Mouse (Mus musculus) midbrain, embryonic 11.5 days (tissue): Measurements from ENCODE around the gene Ccm2l. TPM values are rescaled to one million over a fixed set of nuclear protein-coding genes. Genes with fewer than 3 reads are reported as not detected.

ENCODE experiments used
- ATAC-seq: fragments of 200-750 bp; cut with Nextera tagmentation; 2 replicates; pipeline ENCODE4 v1.8.0; 2017; ENCODE audit warnings: moderate TSS enrichment, moderate library complexity; ENCODE audit not compliant: low FRiP score
- DNase-seq: peaks from one replicate; pipeline ENCODE4 v3.0.0; 2015; ENCODE audit warnings: low spot score; ENCODE audit errors: missing footprints
- H3K27ac ChIP-seq: fragments of 300-500 bp; sonication (generic); 2 replicates; pipeline ENCODE4 v1.5.1; 2014; ENCODE audit warnings: low read depth, low read length
- H3K27me3 ChIP-seq: fragments of 300-500 bp; sonication (generic); 2 replicates; pipeline ENCODE4 v1.6.1; 2014; ENCODE audit warnings: mild to moderate bottlenecking, low read length, moderate library complexity, mixed read lengths; ENCODE audit not compliant: control insufficient read depth, insufficient read depth
- H3K36me3 ChIP-seq: fragments of 300-500 bp; sonication (generic); 2 replicates; pipeline ENCODE4 v1.6.1; 2014; ENCODE audit warnings: mild to moderate bottlenecking, low read length, moderate library complexity, mixed read lengths; ENCODE audit not compliant: control insufficient read depth, insufficient read depth
- H3K4me1 ChIP-seq: fragments of 300-500 bp; sonication (generic); 2 replicates; pipeline ENCODE4 v1.6.1; 2014; ENCODE audit warnings: low read length; ENCODE audit not compliant: control insufficient read depth, insufficient read depth
- H3K4me2 ChIP-seq: fragments of 300-500 bp; sonication (generic); 2 replicates; pipeline ENCODE4 v1.6.1; 2014; ENCODE audit warnings: mild to moderate bottlenecking, moderate library complexity
- H3K4me3 ChIP-seq: fragments of 300-500 bp; sonication (generic); 2 replicates; pipeline ENCODE4 v1.5.1; 2014; ENCODE audit warnings: low read depth, low read length
- H3K9ac ChIP-seq: fragments of 300-500 bp; sonication (generic); 2 replicates; pipeline ENCODE4 v1.6.1; 2014; ENCODE audit warnings: low read length
- H3K9me3 ChIP-seq: fragments of 300-500 bp; sonication (generic); 2 replicates; pipeline ENCODE4 v1.6.1; 2016; ENCODE audit warnings: low read length; ENCODE audit not compliant: control insufficient read depth
- WGBS: fragments of 180-500 bp; shearing (Covaris S2); extraction: QIAGEN DNeasy Blood & Tissue Kit; methylation state at CpG from one replicate; pipeline ENCODE4 v1.1.7; 2014; 5-methylcytosine and 5-hydroxymethylcytosine counted together
- polyA plus RNA-seq: library from polyadenylated mRNA; unstranded; fragments of >200 nt; fragmentation: Nextera tagmentation; extraction: Ambion mirVana; gene quantifications from 2 replicates; pipeline ENCODE4 v1.2.1, GENCODE M21; 2014

Ccm2l gene
- 1.2 and 2.1 TPM in 2 replicates for polyA plus RNA-seq

DNA sequence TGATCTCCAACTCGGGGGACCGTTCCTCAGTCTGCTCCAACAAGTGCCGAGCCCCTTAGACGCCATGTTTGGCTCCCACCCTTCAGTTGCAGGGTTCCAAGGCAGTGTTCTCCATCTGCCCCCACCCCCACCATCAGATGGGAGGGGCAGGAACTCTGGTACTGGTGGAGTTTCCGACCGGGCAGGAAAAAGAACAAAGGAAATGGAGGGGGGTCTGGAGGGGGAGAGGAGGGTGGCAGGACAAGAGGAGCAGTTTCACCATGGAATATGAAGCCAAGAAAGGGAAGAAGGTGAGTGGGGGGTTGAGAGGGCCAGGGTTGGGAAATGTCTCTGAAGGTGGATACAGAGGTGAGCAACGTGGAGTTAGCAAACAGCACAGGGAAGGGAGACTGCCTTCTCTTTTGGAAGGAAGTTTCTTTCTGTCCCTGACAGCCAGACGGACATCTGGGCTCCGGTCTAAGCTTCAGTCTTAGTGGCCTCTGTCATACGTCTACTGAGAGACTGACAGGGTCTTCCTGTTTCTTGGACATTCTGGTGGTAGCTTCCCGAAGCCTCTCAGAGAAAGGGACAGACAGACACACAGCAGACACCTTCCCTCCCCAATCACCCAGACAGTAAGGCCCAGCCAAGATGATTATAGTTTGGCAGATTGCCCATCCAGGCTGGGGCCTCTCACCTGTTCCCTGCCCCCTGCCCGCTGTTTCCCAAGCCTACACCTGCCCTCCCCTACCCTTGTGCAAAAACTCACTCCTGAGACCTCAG, at the start of gene Ccm2l:
TSS of gene Ccm2l (plus strand) at position 209 of the 762 bp plus-strand sequence.
- ATAC-seq: no peak
- H3K4me3 ChIP-seq: no peak within 1 kb of the TSS
- H3K4me2 ChIP-seq: no peak within 1 kb of the TSS
- peaks cover 9% of the 10 kb centered on the region for H3K27me3 ChIP-seq
- DNase-seq: no peak
- 54% methylated on average over 12 of the region's 12 CpGs for WGBS
- H3K9ac ChIP-seq: no peak within 1 kb of the TSS
- no peak within 1 kb of the TSS for H3K27ac ChIP-seq
- H3K4me1 ChIP-seq: no peaks in the 10 kb centered on the region
- no peaks in the 10 kb centered on the region for H3K36me3 ChIP-seq
- no peaks in the 10 kb centered on the region for H3K9me3 ChIP-seq

GRCm38 (mm10) chr2:153016786-153017185, 49.0 kb upstream of the Ccm2l start:
- DNase-seq: no peak
- ATAC-seq: no peak
- Histone ChIP-seq H3K9ac (no peak overlapping the region), H3K27me3 (no peaks in the 10 kb centered on the region), H3K4me2 (no peak overlapping the region), H3K36me3 (peaks cover 5% of the 10 kb centered on the region; the same call in 1 of the 2 replicates), H3K4me1 (peaks cover 6% of the 10 kb centered on the region), H3K9me3 (no peaks in the 10 kb centered on the region), H3K4me3 (no peak overlapping the region), H3K27ac (no peak overlapping the region)
- 46% methylated on average over 5 of the region's 5 CpGs for WGBS

DNA sequence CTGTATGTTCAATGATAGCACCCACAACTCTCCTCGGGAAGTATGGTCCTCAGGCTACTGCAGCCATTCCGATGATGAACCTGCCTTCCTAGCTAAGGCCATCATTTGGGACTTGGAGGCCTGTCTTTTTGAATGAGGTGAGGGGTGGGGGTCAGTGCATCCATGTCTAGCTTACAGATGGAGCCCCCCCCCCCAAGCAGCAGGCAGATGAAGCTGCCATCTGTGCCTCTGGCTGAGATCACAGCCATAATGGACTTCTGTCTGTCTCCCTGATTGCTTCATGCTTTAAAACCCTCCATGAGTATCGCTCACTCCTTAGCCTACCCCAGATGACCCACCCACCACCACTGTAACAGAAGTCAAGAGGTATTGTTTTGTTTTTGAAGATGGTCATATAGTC, 46.4 kb upstream of the Ccm2l start:
- H3K36me3 ChIP-seq: no peaks in the 10 kb centered on the region
- H3K4me2 ChIP-seq: no peak overlapping the region
- H3K9me3 ChIP-seq: no peaks in the 10 kb centered on the region
- H3K9ac ChIP-seq: no peak overlapping the region
- H3K27me3 ChIP-seq: no peaks in the 10 kb centered on the region
- H3K4me1 ChIP-seq: peaks cover 3% of the 10 kb centered on the region
- WGBS: 86% methylated on average over 3 of the region's 3 CpGs
- ATAC-seq (no peak), DNase-seq (no peak)
- no peak overlapping the region for H3K4me3 ChIP-seq
- H3K27ac ChIP-seq: no peak overlapping the region

GRCm38 (mm10) chr2:153021163-153021562, 44.6 kb upstream of the Ccm2l start:
- no peak for DNase-seq
- WGBS: 67% methylated on average over 3 of the region's 3 CpGs
- H3K4me2 ChIP-seq: no peak overlapping the region

GRCm38 (mm10) chr2:153022855-153023254, 42.9 kb upstream of the Ccm2l start:
- H3K27me3 ChIP-seq: no peaks in the 10 kb centered on the region
- no peak for ATAC-seq
- no peaks in the 10 kb centered on the region for H3K36me3 ChIP-seq
- no peak overlapping the region for H3K9ac ChIP-seq
- no peak overlapping the region for H3K27ac ChIP-seq
- no peak overlapping the region for H3K4me2 ChIP-seq
- no peak overlapping the region for H3K4me3 ChIP-seq
- no peak for DNase-seq
- 67% methylated on average over 4 of the region's 4 CpGs for WGBS
- H3K4me1 ChIP-seq: no peaks in the 10 kb centered on the region
- H3K9me3 ChIP-seq: no peaks in the 10 kb centered on the region

More at GRCm38 (mm10) chr2:153021163-153021562, 44.6 kb upstream of the Ccm2l start:
- Histone ChIP-seq H3K36me3 (no peaks in the 10 kb centered on the region), H3K4me3 (no peak overlapping the region), H3K4me1 (no peaks in the 10 kb centered on the region), H3K27ac (no peak overlapping the region), H3K27me3 (no peaks in the 10 kb centered on the region), H3K9me3 (no peaks in the 10 kb centered on the region), H3K9ac (no peak overlapping the region)
- ATAC-seq: no peak

- H3K9ac ChIP-seq: no peak overlapping the region
- no peaks in the 10 kb centered on the region for H3K36me3 ChIP-seq
- H3K4me1 ChIP-seq: no peaks in the 10 kb centered on the region
- H3K27ac ChIP-seq: no peak overlapping the region
- ATAC-seq (no peak), DNase-seq (no peak)
- peaks cover 5% of the 10 kb centered on the region for H3K27me3 ChIP-seq
- H3K4me2 ChIP-seq: no peak overlapping the region
- H3K4me3 ChIP-seq: no peak overlapping the region
- no peaks in the 10 kb centered on the region for H3K9me3 ChIP-seq
- 84% methylated on average over 7 of the region's 7 CpGs for WGBS
These were observed 39.7 kb upstream of the Ccm2l start for GRCm38 (mm10) chr2:153026052-153026451.

GRCm38 (mm10) chr2:153027501-153027900, 38.3 kb upstream of the Ccm2l start:
- no peak overlapping the region for H3K27ac ChIP-seq
- peaks cover 15% of the 10 kb centered on the region for H3K27me3 ChIP-seq
- H3K36me3 ChIP-seq: no peaks in the 10 kb centered on the region
- no peaks in the 10 kb centered on the region for H3K9me3 ChIP-seq
- DNase-seq (no peak), ATAC-seq (no peak)
- WGBS: 57% methylated on average over 4 of the region's 4 CpGs
- H3K9ac ChIP-seq: no peak overlapping the region
- H3K4me2 ChIP-seq: no peak overlapping the region
- H3K4me1 ChIP-seq: peaks cover 6% of the 10 kb centered on the region; the same call in 1 of the 2 replicates
- H3K4me3 ChIP-seq: no peak overlapping the region

DNA sequence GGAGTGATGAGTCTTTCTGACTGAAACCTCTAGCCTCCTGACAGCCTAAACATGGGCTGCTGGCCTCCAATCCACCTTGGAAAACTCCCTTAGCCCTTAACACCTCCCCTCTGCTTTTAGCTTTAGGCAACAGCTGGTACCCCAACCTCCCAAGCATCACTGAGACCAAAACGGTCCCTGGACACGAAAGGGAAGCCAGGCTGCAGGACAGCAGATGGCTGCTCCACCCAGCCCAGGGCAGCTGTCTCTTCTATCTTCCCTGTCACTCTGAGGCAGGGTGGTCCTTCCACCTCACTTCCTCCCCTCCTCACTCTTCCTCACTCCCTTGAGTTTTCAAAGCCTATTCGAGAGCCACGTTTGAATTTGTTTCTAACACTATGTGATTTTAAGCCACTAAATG, 35.3 kb upstream of the Ccm2l start:
- no peak overlapping the region for H3K27ac ChIP-seq
- H3K36me3 ChIP-seq: no peaks in the 10 kb centered on the region
- DNase-seq: no peak
- H3K4me3 ChIP-seq: no peak overlapping the region
- no peak overlapping the region for H3K9ac ChIP-seq
- peaks cover 8% of the 10 kb centered on the region; the same call in 1 of the 2 replicates for H3K4me1 ChIP-seq
- WGBS: 23% methylated on average over 4 of the region's 4 CpGs
- H3K4me2 ChIP-seq: no peak overlapping the region
- H3K9me3 ChIP-seq: no peaks in the 10 kb centered on the region
- ATAC-seq: no peak
- peaks cover 23% of the 10 kb centered on the region for H3K27me3 ChIP-seq
